9 mouse cellular contexts compared by ENCODE assay signal in the genomic region with DNA sequence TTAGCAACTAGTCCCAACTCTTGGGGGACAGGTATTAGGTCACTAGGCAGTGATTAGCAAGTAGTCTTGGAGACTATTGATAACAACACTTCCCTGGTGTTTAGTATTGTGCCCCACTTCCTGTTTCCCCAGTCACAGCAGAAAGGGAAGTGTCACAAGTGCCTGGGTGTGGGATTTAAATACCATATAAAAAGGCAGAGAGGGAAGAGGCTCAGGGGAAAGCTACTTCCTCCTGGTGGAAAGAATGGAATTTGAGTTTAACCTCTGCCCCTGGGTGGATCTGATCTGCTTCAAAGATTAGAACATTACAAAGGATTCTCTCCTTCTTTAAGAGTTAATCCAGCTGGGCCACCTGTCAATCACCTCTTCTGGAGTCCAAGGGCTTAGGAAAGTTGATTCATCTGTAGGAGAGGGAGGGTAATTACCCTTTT. TPM values are rescaled to one million over a fixed set of nuclear protein-coding genes. Genes with fewer than 3 reads are reported as not detected.
DNase-seq lines count a peak whose midpoint lies in the region; ATAC-seq and TF ChIP-seq lines count a peak whose summit lies in the region.
"Had no signal": no experiment of that assay in that cellular context is flagged by ENCODE, and none has a peak within 500 bp of the region (broad histone marks: within the 10 kb centered on the region; RNA-seq: fewer than 3 reads in every experiment).

No protein-coding gene starts in this region.

- H3K9ac ChIP-seq in kidney, postnatal 0 days (ENCODE audit: low read depth, low read length) = no peak overlapping the region
- H3K9ac ChIP-seq: neural tube, embryonic 13.5 days had no signal

- peaks cover 16% of the 10 kb centered on the region; the same call in 1 of the 2 replicates for H3K4me1 ChIP-seq in kidney, postnatal 0 days (replicated peaks; ENCODE audit: insufficient read depth, low read length)
- peaks cover 23% of the 10 kb centered on the region for H3K4me1 ChIP-seq in limb, embryonic 10.5 days
- peaks cover 29% of the 10 kb centered on the region for H3K4me1 ChIP-seq in hindbrain, embryonic 10.5 days (replicated peaks)

- ATAC-seq in kidney, postnatal 0 days (replicated peaks; ENCODE audit: low FRiP score, low read depth) = no peak

- H3K9me3 ChIP-seq in kidney, postnatal 0 days (replicated peaks; ENCODE audit: low read length) = no peaks in the 10 kb centered on the region
- no peaks in the 10 kb centered on the region for H3K9me3 ChIP-seq in limb, embryonic 10.5 days (replicated peaks)
- no peaks in the 10 kb centered on the region for H3K9me3 ChIP-seq in hindbrain, embryonic 10.5 days
- H3K9me3 ChIP-seq: neural tube, embryonic 13.5 days had no signal

- H3K36me3 ChIP-seq in kidney, postnatal 0 days (ENCODE audit: insufficient read depth, low read length) = no peaks in the 10 kb centered on the region
- no peaks in the 10 kb centered on the region for H3K36me3 ChIP-seq in limb, embryonic 10.5 days
- H3K36me3 ChIP-seq in hindbrain, embryonic 10.5 days = no peaks in the 10 kb centered on the region
- H3K36me3 ChIP-seq: neural tube, embryonic 13.5 days had no signal

- no peaks in the 10 kb centered on the region for H3K27me3 ChIP-seq in kidney, postnatal 0 days (ENCODE audit: insufficient read depth, low read length)
- no peaks in the 10 kb centered on the region for H3K27me3 ChIP-seq in limb, embryonic 10.5 days (ENCODE audit: low read depth, poor library complexity, severe bottlenecking)
- H3K27me3 ChIP-seq in hindbrain, embryonic 10.5 days (ENCODE audit: insufficient read depth, poor library complexity, severe bottlenecking) = no peaks in the 10 kb centered on the region
- H3K27me3 ChIP-seq: neural tube, embryonic 13.5 days had no signal

- peak; percentile 56 for DNase-seq in kidney, postnatal 0 days (ENCODE audit: low spot score)
- no peak for DNase-seq in kidney, postnatal 10 days
- peak; percentile 52 for DNase-seq in embryo, embryonic 10 days (ENCODE audit: low spot score)
- DNase-seq in limb, embryonic 10.5 days (ENCODE audit: low spot score) = no peak
- peak; percentile 48 for DNase-seq in retina, postnatal 7 days (ENCODE audit: low read depth, low spot score)
- no peak for DNase-seq in Muller cell, postnatal 12 days (ENCODE audit: inconsistent ontology term)
- DNase-seq in cerebellum, postnatal 36 days = no peak
- DNase-seq in hindbrain, embryonic 10.5 days (ENCODE audit: low spot score) = no peak

- no peak for TF ChIP-seq CTCF in kidney, postnatal 0 days (IDR thresholded peaks at IDR 0.05; ENCODE audit: low read depth)

- H3K4me2 ChIP-seq in kidney, postnatal 0 days (ENCODE audit: low read length) = no peak overlapping the region
- H3K4me2 ChIP-seq: neural tube, embryonic 13.5 days had no signal

- peak overlapping the region; percentile 73 for H3K27ac ChIP-seq in kidney, postnatal 0 days
- H3K27ac ChIP-seq in limb, embryonic 10.5 days = peak overlapping the region; percentile 25; the same call in 1 of the 2 replicates
- no peak overlapping the region for H3K27ac ChIP-seq in hindbrain, embryonic 10.5 days
- H3K27ac ChIP-seq: neural tube, embryonic 13.5 days had no signal

- no peak overlapping the region for H3K4me3 ChIP-seq in kidney, postnatal 0 days (replicated peaks; ENCODE audit: low read depth, low read length)
- no peak overlapping the region for H3K4me3 ChIP-seq in limb, embryonic 10.5 days
- no peak overlapping the region for H3K4me3 ChIP-seq in hindbrain, embryonic 10.5 days
- H3K4me3 ChIP-seq: neural tube, embryonic 13.5 days had no signal

RNA-seq across cellular contexts. Expression of gene Sp1, which starts 12.3 kb away (rescaled TPM):
- polyA plus RNA-seq in kidney, postnatal 0 days (2015; fragmentation: Nextera tagmentation; extraction: Ambion mirVana) = 8.8 TPM in 2 replicates
- polyA plus RNA-seq in limb, embryonic 10.5 days (2016; fragmentation: Nextera tagmentation; extraction: Ambion mirVana) = 9.1 and 9.8 TPM in 2 replicates
- 6.1 and 9.3 TPM in 2 replicates for polyA plus RNA-seq in hindbrain, embryonic 10.5 days (2016; fragmentation: Nextera tagmentation; extraction: Ambion mirVana)

RNA-seq across cellular contexts. Expression of gene Sp7, which starts 26.6 kb away (rescaled TPM):
- polyA plus RNA-seq in kidney, postnatal 0 days (2015; fragmentation: Nextera tagmentation; extraction: Ambion mirVana) = 0.61 and 1.1 TPM in 2 replicates
- 1.6 and 1.8 TPM in 2 replicates for polyA plus RNA-seq in limb, embryonic 10.5 days (2016; fragmentation: Nextera tagmentation; extraction: Ambion mirVana)
- 1.0 and 1.2 TPM in 2 replicates for polyA plus RNA-seq in hindbrain, embryonic 10.5 days (2016; fragmentation: Nextera tagmentation; extraction: Ambion mirVana)

RNA-seq across cellular contexts. Expression of gene Aaas, which starts 43.0 kb away (rescaled TPM):
- polyA plus RNA-seq in kidney, postnatal 0 days (2015; fragmentation: Nextera tagmentation; extraction: Ambion mirVana) = 37.1 and 42.2 TPM in 2 replicates
- 150 and 163 TPM in 2 replicates for polyA plus RNA-seq in limb, embryonic 10.5 days (2016; fragmentation: Nextera tagmentation; extraction: Ambion mirVana)
- 102 and 122 TPM in 2 replicates for polyA plus RNA-seq in hindbrain, embryonic 10.5 days (2016; fragmentation: Nextera tagmentation; extraction: Ambion mirVana)

RNA-seq across cellular contexts. Expression of gene Amhr2, which starts 51.6 kb away (rescaled TPM):
- 0.46 and 0.80 TPM in 2 replicates for polyA plus RNA-seq in kidney, postnatal 0 days (2015; fragmentation: Nextera tagmentation; extraction: Ambion mirVana)
- polyA plus RNA-seq in limb, embryonic 10.5 days (2016; fragmentation: Nextera tagmentation; extraction: Ambion mirVana) = 0.15 TPM in 1 of 2 replicates, not detected in the other
- 0.17 and 0.18 TPM in 2 replicates for polyA plus RNA-seq in hindbrain, embryonic 10.5 days (2016; fragmentation: Nextera tagmentation; extraction: Ambion mirVana)

Comparison
In these comparisons a context has a peak if more than half of its experiments do, and no peak if none do; other contexts are left out.
1. DNase-seq: peak in kidney, postnatal 0 days (single experiment), embryo, embryonic 10 days (single experiment) and retina, postnatal 7 days (single experiment); none in kidney, postnatal 10 days (single experiment), limb, embryonic 10.5 days (single experiment), Muller cell, postnatal 12 days (single experiment), cerebellum, postnatal 36 days (0 of 2) and hindbrain, embryonic 10.5 days (single experiment).